Mouse (Mus musculus) gastrocnemius, adult 18-20 months (tissue): ENCODE measurements around the gene Arhgap15. TPM values are rescaled to one million over a fixed set of nuclear protein-coding genes. Genes with fewer than 3 reads are reported as not detected.
"Not testable (repeated sequence)": the region's sequence is repeated elsewhere in the genome, so short reads cannot be mapped to it uniquely, and the experiment has no call there.

ENCODE experiments used
- DNase-seq: peaks from one replicate; pipeline ENCODE4 v3.0.0; 2021; ENCODE audit warnings: low spot score
- long read RNA-seq, 2 experiments: library from polyadenylated mRNA; stranded (forward); transcript quantifications; one replicate each; pipeline ENCODE4 v2.0.0; 2021
- total RNA-seq, 2 experiments: library from RNA; stranded (reverse); gene quantifications; 2 replicates each; pipeline ENCODE4 v1.2.3; 2021

Arhgap15 gene
- total RNA-seq: under 1 TPM; 0.75 to 0.97 TPM
- long read RNA-seq, experiment 1, partial matches to known transcripts: 0 of 2 reads
- long read RNA-seq, experiment 1, other reads (novel, unspliced or antisense): 2 of 2 reads
- long read RNA-seq, experiment 2: 0 reads

- no peak for DNase-seq
These were observed at the start of gene Arhgap15 for GRCm38 (mm10) chr2:43748287-43748983. Gene Arhgap15, plus strand, starts transcription at chr2:43748824.

GRCm38 (mm10) chr2:43712611-43713138, 35.9 kb upstream of the Arhgap15 start:
- DNase-seq: no peak

GRCm38 (mm10) chr2:43722446-43723103, 26.0 kb upstream of the Arhgap15 start:
- peak; percentile 54 for DNase-seq

- no peak for DNase-seq
These were observed 25.5 kb upstream of the Arhgap15 start for GRCm38 (mm10) chr2:43723104-43723541.

GRCm38 (mm10) chr2:43727181-43727580, 21.4 kb upstream of the Arhgap15 start:
- DNase-seq: no peak

- no peak for DNase-seq
These were observed 20.9 kb upstream of the Arhgap15 start for GRCm38 (mm10) chr2:43727693-43728092.

GRCm38 (mm10) chr2:43728831-43729230, 19.8 kb upstream of the Arhgap15 start:
- no peak for DNase-seq

GRCm38 (mm10) chr2:43732396-43732795, 16.2 kb upstream of the Arhgap15 start:
- DNase-seq: no peak

GRCm38 (mm10) chr2:43735071-43735470, 13.6 kb upstream of the Arhgap15 start:
- not testable (repeated sequence) for DNase-seq

GRCm38 (mm10) chr2:43737546-43737945, 11.1 kb upstream of the Arhgap15 start:
- DNase-seq: no peak

- DNase-seq: no peak
These were observed 10.0 kb upstream of the Arhgap15 start for GRCm38 (mm10) chr2:43738562-43739112.

- DNase-seq: no peak
These were observed 9.3 kb upstream of the Arhgap15 start for GRCm38 (mm10) chr2:43739190-43739818.

- DNase-seq: no peak
These were observed 697 bp downstream of the Arhgap15 start for GRCm38 (mm10) chr2:43749321-43749720.

GRCm38 (mm10) chr2:43755899-43756298, 7.3 kb downstream of the Arhgap15 start:
- DNase-seq: no peak

GRCm38 (mm10) chr2:43756626-43757025, 8.0 kb downstream of the Arhgap15 start:
- DNase-seq: no peak

GRCm38 (mm10) chr2:43761735-43762134, 13.1 kb downstream of the Arhgap15 start:
- DNase-seq: no peak

- no peak for DNase-seq
These were observed 14.7 kb downstream of the Arhgap15 start for GRCm38 (mm10) chr2:43763279-43763678.

GRCm38 (mm10) chr2:43764456-43764855, 15.8 kb downstream of the Arhgap15 start:
- DNase-seq: no peak

- no peak for DNase-seq
These were observed 17.6 kb downstream of the Arhgap15 start for GRCm38 (mm10) chr2:43766200-43766599.

- DNase-seq: no peak
These were observed 21.4 kb downstream of the Arhgap15 start for GRCm38 (mm10) chr2:43769850-43770570.

GRCm38 (mm10) chr2:43772640-43773039, 24.0 kb downstream of the Arhgap15 start:
- no peak for DNase-seq
